Mouse (Mus musculus): ENCODE data around the gene Elavl2. TPM values are rescaled to one million over a fixed set of nuclear protein-coding genes. Genes with fewer than 3 reads are reported as not detected.

Elavl2 gene
- polyA plus RNA-seq, 1 experiment from 2014 or later, result 134 TPM

- 0 out of 2 replicates have a peak, but pooled peaks cover 3% of the 10 kb centered on the region for H3K4me1 ChIP-seq (ENCODE audit: control insufficient read depth, insufficient read depth, low read length)
- H3K9me3 ChIP-seq (replicated peaks; ENCODE audit: control insufficient read depth, low read length), result no peaks in the 10 kb centered on the region
- WGBS, result 51% methylated on average over 3 of the region's 3 CpGs
- no peak overlapping the region for H3K27ac ChIP-seq (ENCODE audit: low read depth, low read length)
- H3K4me2 ChIP-seq (ENCODE audit: low read length), result no peak overlapping the region
- peaks cover 26% of the 10 kb centered on the region for H3K36me3 ChIP-seq (ENCODE audit: control insufficient read depth, insufficient read depth, low read length)
- ATAC-seq (0 out of 2 replicates have a peak, but pooled peaks have one; percentile 6), DNase-seq (ENCODE audit: low spot score) (peak; percentile 25)
- H3K4me3 ChIP-seq (ENCODE audit: low read depth, low read length), result no peak overlapping the region
- no peak overlapping the region for H3K9ac ChIP-seq (ENCODE audit: low read length)
- H3K27me3 ChIP-seq (replicated peaks; ENCODE audit: control insufficient read depth, insufficient read depth, low read length), result no peaks in the 10 kb centered on the region
Observed at GRCm38 (mm10) chr4:91219322-91219721, 181.3 kb downstream of the Elavl2 start.

GRCm38 (mm10) chr4:91213917-91214316 is 186.7 kb downstream of the Elavl2 start:
- Histone ChIP-seq H3K4me2 (ENCODE audit: low read length) (no peak overlapping the region), H3K27ac (ENCODE audit: low read depth, low read length) (no peak overlapping the region), H3K9ac (ENCODE audit: low read length) (no peak overlapping the region), H3K9me3 (replicated peaks; ENCODE audit: control insufficient read depth, low read length) (no peaks in the 10 kb centered on the region), H3K36me3 (ENCODE audit: control insufficient read depth, insufficient read depth, low read length) (peaks cover 38% of the 10 kb centered on the region), H3K4me1 (ENCODE audit: control insufficient read depth, insufficient read depth, low read length) (no peaks in the 10 kb centered on the region), H3K4me3 (ENCODE audit: low read depth, low read length) (no peak overlapping the region), H3K27me3 (replicated peaks; ENCODE audit: control insufficient read depth, insufficient read depth, low read length) (no peaks in the 10 kb centered on the region)
- WGBS, result 90% methylated on average over 3 of the region's 3 CpGs
- ATAC-seq, result no peak
- no peak for DNase-seq (ENCODE audit: low spot score)

GRCm38 (mm10) chr4:91208415-91209292 is 191.9 kb downstream of the Elavl2 start:
- H3K27me3 ChIP-seq (replicated peaks; ENCODE audit: control insufficient read depth, insufficient read depth, low read length), result no peaks in the 10 kb centered on the region
- no peaks in the 10 kb centered on the region for H3K9me3 ChIP-seq (replicated peaks; ENCODE audit: control insufficient read depth, low read length)
- no peak overlapping the region for H3K9ac ChIP-seq (ENCODE audit: low read length)
- no peak overlapping the region for H3K4me2 ChIP-seq (ENCODE audit: low read length)
- no peaks in the 10 kb centered on the region for H3K4me1 ChIP-seq (ENCODE audit: control insufficient read depth, insufficient read depth, low read length)
- no peak overlapping the region for H3K27ac ChIP-seq (ENCODE audit: low read depth, low read length)
- 68% methylated on average over 6 of the region's 6 CpGs for WGBS
- no peak for ATAC-seq
- H3K36me3 ChIP-seq (ENCODE audit: control insufficient read depth, insufficient read depth, low read length), result peaks cover 20% of the 10 kb centered on the region
- H3K4me3 ChIP-seq (ENCODE audit: low read depth, low read length), result no peak overlapping the region
- no peak for DNase-seq (ENCODE audit: low spot score)

Small RNAs within 50 kb of the gene (microRNA-seq; reads per million reads assigned to microRNA genes)
- gene Mir6402, result not detected

All from forebrain, embryonic 14.5 days (tissue).